Mouse (Mus musculus): Measurements from ENCODE around the gene Tbx10.

DNA sequence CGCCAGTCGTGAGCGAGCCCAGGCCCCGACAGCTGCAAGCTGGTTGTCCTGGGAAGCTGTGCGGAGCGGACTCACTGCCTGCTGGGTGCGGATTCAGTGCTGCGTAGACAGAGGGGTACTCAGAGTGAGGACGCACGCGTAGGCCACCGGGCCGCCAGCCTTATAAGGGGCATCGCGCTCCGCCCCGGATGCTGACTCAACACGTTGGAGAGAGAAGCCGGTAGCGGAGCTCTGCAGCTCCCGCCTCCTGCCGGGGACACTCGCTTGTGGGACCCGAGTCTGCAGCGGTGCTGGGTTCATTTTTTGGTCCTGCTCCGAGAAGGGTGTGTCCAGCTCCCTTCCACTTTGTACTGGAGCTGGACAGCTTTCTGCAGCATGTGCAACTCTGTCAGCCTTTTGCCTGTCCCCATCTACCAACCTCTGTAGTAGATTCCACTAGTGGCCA is 45.3 kb downstream of the Tbx10 start, which contains the start of gene Gstp1:
- TF ChIP-seq POLR2A (IDR thresholded peaks at IDR 0.05; ENCODE audit: low read depth, low read length) (peak; percentile 98), CTCF (IDR thresholded peaks at IDR 0.05; ENCODE audit: borderline replicate concordance, insufficient read depth, low read length) (no peak)
